Mouse (Mus musculus) lung, embryonic 15.5 days (tissue): ENCODE results near the gene Exoc4. TPM values are rescaled to one million over a fixed set of nuclear protein-coding genes. Genes with fewer than 3 reads are reported as not detected.

Experiments
- ATAC-seq: fragments of 200-750 bp; cut with Nextera tagmentation; 2 replicates; pipeline ENCODE4 v1.8.0; 2017; ENCODE audit warnings: moderate number of reproducible peaks, borderline replicate concordance; ENCODE audit not compliant: low FRiP score, low TSS enrichment; ENCODE audit errors: extremely low read depth
- H3K27ac ChIP-seq: fragments of 300-500 bp; sonication (generic); 2 replicates; pipeline ENCODE4 v1.5.1; 2015; ENCODE audit warnings: moderate library complexity, mild to moderate bottlenecking, inconsistent platforms
- H3K27me3 ChIP-seq: fragments of 300-500 bp; sonication (generic); 2 replicates; pipeline ENCODE4 v1.6.1; 2015; ENCODE audit warnings: inconsistent platforms
- H3K36me3 ChIP-seq: fragments of 300-500 bp; sonication (generic); 2 replicates; pipeline ENCODE4 v1.6.1; 2015; ENCODE audit warnings: inconsistent platforms
- H3K4me1 ChIP-seq: fragments of 300-500 bp; sonication (generic); 2 replicates; pipeline ENCODE4 v1.6.1; 2015; ENCODE audit warnings: inconsistent platforms
- H3K4me2 ChIP-seq: fragments of 300-500 bp; sonication (generic); 2 replicates; pipeline ENCODE4 v1.6.1; 2015; ENCODE audit warnings: inconsistent platforms, mild to moderate bottlenecking, moderate library complexity
- H3K4me3 ChIP-seq: fragments of 300-500 bp; sonication (generic); 2 replicates; pipeline ENCODE4 v1.5.1; 2015; ENCODE audit warnings: mild to moderate bottlenecking, inconsistent platforms
- H3K9ac ChIP-seq: fragments of 300-500 bp; sonication (generic); 2 replicates; pipeline ENCODE4 v1.6.1; 2015; ENCODE audit warnings: inconsistent platforms
- H3K9me3 ChIP-seq: fragments of 300-500 bp; sonication (generic); 2 replicates; pipeline ENCODE4 v1.6.1; 2016; ENCODE audit warnings: inconsistent platforms
- WGBS: fragments of 180-500 bp; shearing (Covaris S2); methylation state at CpG from one replicate; pipeline ENCODE4 v1.1.7; 2015; 5-methylcytosine and 5-hydroxymethylcytosine counted together
- polyA plus RNA-seq: library from polyadenylated mRNA; unstranded; fragments of >200 nt; fragmentation: Nextera tagmentation; extraction: Ambion mirVana; gene quantifications from 2 replicates; pipeline ENCODE4 v1.2.1, GENCODE M21; 2015

Exoc4 gene
- polyA plus RNA-seq, 1 experiment from 2014 or later: 40.8 TPM

GRCm38 (mm10) chr6:33803481-33804098 is 554.7 kb downstream of the Exoc4 start:
- no peak overlapping the region for H3K9ac ChIP-seq
- 79% methylated on average over 3 of the region's 3 CpGs for WGBS
- no peaks in the 10 kb centered on the region for H3K4me1 ChIP-seq
- H3K9me3 ChIP-seq: no peaks in the 10 kb centered on the region
- H3K4me2 ChIP-seq: no peak overlapping the region
- H3K36me3 ChIP-seq: no peaks in the 10 kb centered on the region
- no peak overlapping the region for H3K4me3 ChIP-seq
- no peak for ATAC-seq
- H3K27me3 ChIP-seq: no peaks in the 10 kb centered on the region
- H3K27ac ChIP-seq: no peak overlapping the region

GRCm38 (mm10) chr6:33804775-33805174 is 555.9 kb downstream of the Exoc4 start:
- Histone ChIP-seq H3K9ac (no peak overlapping the region), H3K4me2 (no peak overlapping the region), H3K27me3 (no peaks in the 10 kb centered on the region)

GRCm38 (mm10) chr6:33806072-33806782 is 557.3 kb downstream of the Exoc4 start:
- Histone ChIP-seq H3K36me3 (no peaks in the 10 kb centered on the region), H3K27me3 (no peaks in the 10 kb centered on the region), H3K9me3 (no peaks in the 10 kb centered on the region), H3K4me1 (no peaks in the 10 kb centered on the region), H3K27ac (no peak overlapping the region), H3K4me3 (no peak overlapping the region), H3K9ac (no peak overlapping the region), H3K4me2 (no peak overlapping the region)
- WGBS: 45% methylated on average over 3 of the region's 3 CpGs
- ATAC-seq: no peak

More at GRCm38 (mm10) chr6:33804775-33805174, 555.9 kb downstream of the Exoc4 start:
- H3K4me3 ChIP-seq: no peak overlapping the region
- WGBS: 71% methylated on average over 2 of the region's 2 CpGs
- no peak overlapping the region for H3K27ac ChIP-seq
- no peak for ATAC-seq
- no peaks in the 10 kb centered on the region for H3K9me3 ChIP-seq
- no peaks in the 10 kb centered on the region for H3K4me1 ChIP-seq
- H3K36me3 ChIP-seq: no peaks in the 10 kb centered on the region

- Histone ChIP-seq H3K4me3 (no peak overlapping the region), H3K36me3 (no peaks in the 10 kb centered on the region), H3K27me3 (no peaks in the 10 kb centered on the region), H3K4me1 (no peaks in the 10 kb centered on the region), H3K4me2 (no peak overlapping the region), H3K27ac (no peak overlapping the region), H3K9ac (no peak overlapping the region), H3K9me3 (no peaks in the 10 kb centered on the region)
- no peak for ATAC-seq
- 47% methylated on average over 2 of the region's 2 CpGs for WGBS
Observed at GRCm38 (mm10) chr6:33814386-33814785, 565.5 kb downstream of the Exoc4 start.

- no peaks in the 10 kb centered on the region for H3K4me1 ChIP-seq
- H3K36me3 ChIP-seq: no peaks in the 10 kb centered on the region
- WGBS: 75% methylated on average over 2 of the region's 2 CpGs
- no peaks in the 10 kb centered on the region for H3K27me3 ChIP-seq
- H3K27ac ChIP-seq: no peak overlapping the region
- no peak overlapping the region for H3K4me3 ChIP-seq
- H3K9ac ChIP-seq: no peak overlapping the region
- no peak for ATAC-seq
- no peaks in the 10 kb centered on the region for H3K9me3 ChIP-seq
- no peak overlapping the region for H3K4me2 ChIP-seq
Observed at GRCm38 (mm10) chr6:33823171-33823570, 574.3 kb downstream of the Exoc4 start.

GRCm38 (mm10) chr6:33823777-33824302 is 575.0 kb downstream of the Exoc4 start:
- H3K9me3 ChIP-seq: no peaks in the 10 kb centered on the region
- no peak for ATAC-seq
- H3K4me3 ChIP-seq: no peak overlapping the region
- H3K4me1 ChIP-seq: no peaks in the 10 kb centered on the region
- H3K36me3 ChIP-seq: no peaks in the 10 kb centered on the region
- H3K27ac ChIP-seq: no peak overlapping the region
- no peak overlapping the region for H3K4me2 ChIP-seq
- 63% methylated on average over 6 of the region's 6 CpGs for WGBS
- H3K27me3 ChIP-seq: no peaks in the 10 kb centered on the region
- H3K9ac ChIP-seq: no peak overlapping the region

GRCm38 (mm10) chr6:33828499-33828898 is 579.6 kb downstream of the Exoc4 start:
- no peaks in the 10 kb centered on the region for H3K36me3 ChIP-seq
- H3K4me1 ChIP-seq: no peaks in the 10 kb centered on the region
- H3K9me3 ChIP-seq: no peaks in the 10 kb centered on the region
- ATAC-seq: no peak
- 95% methylated on average over 6 of the region's 6 CpGs for WGBS
- no peak overlapping the region for H3K27ac ChIP-seq
- H3K4me3 ChIP-seq: no peak overlapping the region
- no peak overlapping the region for H3K4me2 ChIP-seq
- H3K27me3 ChIP-seq: no peaks in the 10 kb centered on the region
- H3K9ac ChIP-seq: no peak overlapping the region

GRCm38 (mm10) chr6:33829261-33829660 is 580.4 kb downstream of the Exoc4 start:
- Histone ChIP-seq H3K4me3 (no peak overlapping the region), H3K9ac (no peak overlapping the region), H3K4me2 (no peak overlapping the region), H3K36me3 (no peaks in the 10 kb centered on the region), H3K27me3 (no peaks in the 10 kb centered on the region), H3K4me1 (no peaks in the 10 kb centered on the region), H3K27ac (no peak overlapping the region), H3K9me3 (no peaks in the 10 kb centered on the region)
- no peak for ATAC-seq
- 91% methylated on average over 4 of the region's 4 CpGs for WGBS

GRCm38 (mm10) chr6:33831276-33831675 is 582.4 kb downstream of the Exoc4 start:
- Histone ChIP-seq H3K27me3 (no peaks in the 10 kb centered on the region), H3K36me3 (no peaks in the 10 kb centered on the region), H3K4me3 (no peak overlapping the region), H3K4me1 (no peaks in the 10 kb centered on the region), H3K9me3 (no peaks in the 10 kb centered on the region), H3K4me2 (no peak overlapping the region), H3K27ac (no peak overlapping the region), H3K9ac (no peak overlapping the region)
- ATAC-seq: no peak
- 80% methylated on average over 3 of the region's 3 CpGs for WGBS

- Histone ChIP-seq H3K9me3 (no peaks in the 10 kb centered on the region), H3K4me3 (no peak overlapping the region), H3K27me3 (no peaks in the 10 kb centered on the region), H3K27ac (no peak overlapping the region), H3K4me1 (no peaks in the 10 kb centered on the region), H3K36me3 (no peaks in the 10 kb centered on the region), H3K9ac (no peak overlapping the region), H3K4me2 (no peak overlapping the region)
- no peak for ATAC-seq
- 70% methylated on average over 4 of the region's 4 CpGs for WGBS
Observed at GRCm38 (mm10) chr6:33832978-33833377, 584.1 kb downstream of the Exoc4 start.

GRCm38 (mm10) chr6:33836048-33836780 is 587.3 kb downstream of the Exoc4 start:
- no peak overlapping the region for H3K4me2 ChIP-seq
- H3K4me1 ChIP-seq: no peaks in the 10 kb centered on the region
- no peak overlapping the region for H3K27ac ChIP-seq
- H3K9ac ChIP-seq: no peak overlapping the region
- WGBS: 79% methylated on average over 3 of the region's 3 CpGs
- no peaks in the 10 kb centered on the region for H3K36me3 ChIP-seq
- H3K4me3 ChIP-seq: no peak overlapping the region
- H3K27me3 ChIP-seq: no peaks in the 10 kb centered on the region
- ATAC-seq: no peak
- no peaks in the 10 kb centered on the region for H3K9me3 ChIP-seq

GRCm38 (mm10) chr6:33842901-33843300 is 594.0 kb downstream of the Exoc4 start:
- 80% methylated on average over 1 of the region's 1 CpGs for WGBS
- Histone ChIP-seq H3K4me1 (no peaks in the 10 kb centered on the region), H3K36me3 (no peaks in the 10 kb centered on the region), H3K27me3 (no peaks in the 10 kb centered on the region), H3K4me2 (no peak overlapping the region), H3K9me3 (no peaks in the 10 kb centered on the region), H3K27ac (no peak overlapping the region), H3K9ac (no peak overlapping the region), H3K4me3 (no peak overlapping the region)
- no peak for ATAC-seq
